Mouse (Mus musculus) liver, embryonic 14 days (tissue): ENCODE results near the gene Lgals2. TPM values are rescaled to one million over a fixed set of nuclear protein-coding genes. Genes with fewer than 3 reads are reported as not detected.

Source experiments
- polyA plus RNA-seq: library from polyadenylated mRNA; depleted of rRNA; stranded (reverse); fragments of >200 nt; gene quantifications from 2 replicates; pipeline ENCODE4 v1.2.3, GENCODE M21; 2012; rRNA removed

The Lgals2 gene
- 8.4 TPM in 2 replicates for polyA plus RNA-seq

DNA sequence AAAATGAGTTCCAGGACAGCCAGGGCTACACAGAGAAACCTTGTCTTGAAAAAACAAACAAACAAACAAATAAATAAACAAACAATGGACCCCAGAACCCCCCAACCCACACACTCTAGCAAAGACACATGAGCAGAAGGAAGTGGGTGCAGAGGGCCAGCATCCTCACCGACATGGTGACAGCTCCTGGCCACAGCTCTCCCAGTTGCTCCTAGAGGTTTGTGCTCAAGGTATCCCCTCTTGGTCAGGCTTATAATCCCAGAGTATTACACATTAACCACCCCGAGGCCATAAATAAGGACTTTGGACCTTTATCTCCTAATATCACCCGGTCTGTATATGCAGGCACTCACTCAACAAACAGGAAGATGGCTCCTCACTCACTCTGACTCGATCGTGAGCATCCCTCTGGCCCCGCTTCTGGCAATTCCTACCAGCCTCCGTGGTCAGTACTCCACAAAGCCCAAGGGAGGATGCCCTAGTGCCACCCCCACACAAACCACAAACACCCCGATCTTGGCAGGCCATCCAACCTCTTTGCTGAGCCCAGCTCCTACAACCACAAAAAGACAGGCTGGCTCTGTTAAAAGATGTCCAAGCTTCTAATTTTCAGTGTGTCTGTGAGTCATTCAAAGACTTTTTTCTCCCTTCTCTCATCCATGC lies at the start of gene Lgals2:
TSS of gene Lgals2 (minus strand) at position 227 of the 663 bp plus-strand sequence.

DNA sequence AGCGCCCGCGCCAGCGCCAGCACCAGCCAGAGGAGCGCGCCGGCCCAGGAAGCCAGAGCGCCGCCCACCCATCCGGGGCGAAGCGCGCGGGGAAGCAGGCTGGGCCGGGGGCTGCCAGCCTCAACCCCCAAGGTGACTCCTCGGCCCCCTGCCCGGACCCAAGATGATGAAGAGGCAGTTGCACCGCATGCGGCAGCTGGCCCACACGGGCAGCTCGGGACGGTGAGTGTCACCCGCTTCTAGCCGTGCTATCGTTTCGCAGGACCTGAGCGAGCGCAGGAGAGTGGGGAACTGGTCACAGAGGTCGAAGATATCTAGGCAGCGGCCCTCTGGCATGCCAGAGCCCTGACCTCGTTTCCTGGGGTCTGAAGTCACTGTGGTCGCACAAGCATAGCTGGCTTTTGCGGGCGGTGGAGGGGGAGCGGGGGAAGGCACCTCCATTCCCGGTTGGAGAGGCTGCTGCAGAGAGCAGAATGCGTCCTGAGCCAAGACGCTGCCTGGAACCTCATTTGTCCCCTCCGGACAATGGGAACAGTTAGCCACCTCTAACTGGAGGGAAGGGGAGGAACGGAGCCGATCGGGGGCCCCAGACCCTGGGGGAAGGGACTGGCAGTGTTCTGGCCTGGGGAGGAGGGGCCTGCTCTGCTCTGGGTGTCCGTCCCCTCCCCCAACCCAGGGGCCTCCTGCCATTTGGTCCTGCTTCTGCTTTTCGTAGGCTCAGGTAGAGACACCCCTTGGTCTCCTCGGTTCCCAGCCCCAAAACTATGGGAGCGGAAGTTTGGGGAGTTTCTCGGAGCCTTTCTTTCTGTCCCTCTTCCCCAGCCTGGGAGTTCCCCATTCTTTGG lies 44.6 kb upstream of the Lgals2 start, which contains the start of gene Sh3bp1:
TSS of gene Sh3bp1 (plus strand) at position 29 of the 845 bp plus-strand sequence.

DNA sequence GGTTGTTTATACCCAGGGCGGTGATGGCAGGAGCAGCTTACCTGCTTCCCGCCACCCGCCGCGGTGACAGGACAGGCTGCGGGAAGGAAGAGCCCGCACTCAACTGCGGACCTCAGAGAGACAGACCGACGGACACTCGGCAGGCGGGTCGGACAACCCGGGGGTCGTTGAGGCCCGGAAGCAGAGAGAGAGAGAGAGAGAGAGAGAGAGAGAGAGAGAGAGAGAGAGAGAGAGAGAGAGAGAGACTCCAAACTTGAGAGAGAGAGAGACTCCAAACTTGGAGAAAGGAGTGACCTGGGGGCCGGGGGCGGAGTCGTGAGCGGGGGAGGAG lies 44.0 kb upstream of the Lgals2 start, which contains the start of gene Gm49510:
TSS of gene Gm49510 (plus strand) at position 259 of the 331 bp plus-strand sequence.

DNA sequence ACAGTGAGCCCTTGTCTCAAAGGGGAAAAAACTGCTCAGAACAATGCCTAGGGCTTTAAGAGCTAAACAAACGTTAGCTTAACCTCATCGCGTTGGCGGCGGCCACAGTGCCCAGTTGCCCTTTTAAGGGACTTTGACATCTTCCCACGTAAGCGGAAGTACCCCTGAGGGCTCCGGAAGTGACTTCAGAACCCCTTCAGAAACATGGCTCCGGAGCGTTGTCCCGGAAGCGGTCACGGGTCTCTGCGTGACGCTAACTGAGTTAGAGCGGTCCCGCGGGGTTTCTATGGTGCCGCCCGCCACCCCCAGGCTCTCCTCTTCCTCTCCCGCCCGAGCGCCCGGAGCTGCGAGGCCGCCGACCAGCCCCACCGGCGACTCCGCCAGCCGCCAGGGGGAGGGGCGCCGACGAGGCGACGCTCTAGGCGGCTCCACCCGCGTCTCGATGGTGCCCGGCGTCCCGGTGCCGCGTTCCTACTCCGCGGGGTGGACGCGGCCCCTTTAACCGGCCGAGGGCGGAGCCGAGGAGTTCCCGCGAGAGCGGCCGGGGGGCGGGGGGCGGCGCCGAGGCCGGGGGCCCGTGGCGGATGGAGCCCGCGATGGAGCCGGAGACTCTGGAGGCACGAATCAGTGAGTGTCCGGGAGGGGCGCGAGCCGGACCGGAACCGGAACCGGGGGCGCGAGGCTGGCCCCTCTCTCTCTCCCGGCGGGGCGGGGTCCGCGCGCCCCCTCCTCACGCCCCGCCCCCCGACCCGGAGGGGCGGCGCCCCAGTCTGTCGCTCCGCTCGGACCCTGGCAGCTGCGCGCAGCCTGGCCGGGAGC lies 21.9 kb upstream of the Lgals2 start, which contains the start of gene Gga1:
TSS of gene Gga1 (plus strand) at position 200 of the 819 bp plus-strand sequence.

DNA sequence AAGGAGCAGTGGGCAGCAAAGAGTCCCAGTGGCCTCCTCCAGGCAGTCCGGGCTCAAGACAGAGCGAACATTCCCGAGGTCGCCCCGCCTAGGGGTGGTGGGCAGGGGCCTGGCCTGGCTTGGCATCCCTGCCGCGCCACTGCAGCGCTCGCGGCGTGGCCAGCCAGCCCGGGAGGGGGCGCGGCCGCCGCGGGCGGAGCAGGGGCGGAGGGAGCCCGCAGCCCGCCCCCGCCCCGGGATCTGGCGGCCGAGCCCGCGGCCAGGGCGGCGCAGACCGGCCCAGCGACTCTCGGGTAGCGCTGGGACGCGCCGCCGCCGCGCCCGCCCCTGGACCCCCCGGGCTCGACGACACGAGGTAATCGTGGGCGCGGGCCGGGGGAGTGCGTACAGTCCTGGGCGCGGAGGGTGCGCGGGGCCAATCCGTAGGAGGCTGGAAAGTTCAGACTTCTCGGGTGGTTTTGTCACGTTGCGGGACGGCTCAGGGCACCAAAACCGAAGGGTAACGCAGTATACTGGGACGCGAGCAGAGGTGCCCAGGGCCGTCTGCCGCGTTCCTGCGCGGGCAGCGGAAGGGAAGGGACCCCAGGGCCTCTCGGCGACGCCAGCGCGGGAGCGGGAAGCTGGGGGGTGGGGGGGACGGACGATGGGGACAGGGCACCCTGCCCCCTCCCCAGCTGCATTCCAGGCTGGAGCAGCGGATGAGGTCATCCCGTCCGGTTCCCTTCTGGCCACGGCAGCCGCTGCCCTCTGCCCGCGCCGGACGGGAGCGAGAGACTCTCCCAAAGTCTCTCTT lies 12.8 kb downstream of the Lgals2 start, which contains the start of gene Cdc42ep1:
TSS of gene Cdc42ep1 (plus strand) at position 254 of the 793 bp plus-strand sequence.

DNA sequence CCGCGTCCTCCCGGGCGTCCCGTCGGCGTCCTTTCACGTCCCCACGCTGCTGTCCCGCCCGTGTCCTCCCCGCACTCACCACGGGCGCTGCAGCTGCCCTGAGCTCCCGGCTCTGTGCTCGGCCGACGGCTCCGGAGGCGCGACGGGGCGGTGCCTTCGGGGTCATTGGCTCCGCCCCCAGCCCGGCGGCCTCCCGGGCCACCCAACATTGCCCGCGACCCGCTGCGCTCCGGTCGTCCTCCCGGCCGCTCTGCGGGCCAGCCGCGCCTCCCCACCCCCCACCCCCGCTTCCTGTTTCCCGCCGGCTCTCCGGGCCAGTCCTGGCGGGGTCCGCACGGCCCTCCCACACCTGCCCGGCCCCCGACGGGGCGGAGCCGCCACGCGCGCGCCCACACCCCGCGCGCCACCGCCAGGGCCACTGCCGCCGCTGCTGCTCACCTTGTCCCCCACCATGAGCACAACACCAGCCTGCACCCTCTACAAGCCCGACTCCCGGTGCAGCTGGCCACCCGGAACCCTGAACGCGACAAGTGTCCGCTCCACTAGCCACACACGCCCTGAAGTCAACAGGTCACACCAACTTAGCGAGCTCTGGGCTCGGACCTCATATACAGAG lies 52.4 kb downstream of the Lgals2 start, which contains the start of gene Card10:
TSS of gene Card10 (minus strand) at position 267 of the 616 bp plus-strand sequence.

Other genes starting within 250 kb of the Lgals2 start
- gene Elfn2, start 136.8 kb downstream of the Lgals2 start, polyA plus RNA-seq, result not detected in 2 replicates
- 2.8 and 3.6 TPM in 2 replicates for gene Mfng, start 82.1 kb downstream of the Lgals2 start, polyA plus RNA-seq
- 1.7 and 2.2 TPM in 2 replicates for gene Card10, start 52.5 kb downstream of the Lgals2 start, polyA plus RNA-seq
- gene Cdc42ep1, start 12.9 kb downstream of the Lgals2 start, polyA plus RNA-seq, result 6.2 and 7.9 TPM in 2 replicates
- gene Gga1, start 21.7 kb upstream of the Lgals2 start, polyA plus RNA-seq, result 15.0 and 16.5 TPM in 2 replicates
- gene Gm49510, start 44.1 kb upstream of the Lgals2 start, polyA plus RNA-seq, result 0.02 TPM in 1 of 2 replicates, not detected in the other
- gene Sh3bp1, start 44.2 kb upstream of the Lgals2 start, polyA plus RNA-seq, result 19.5 and 23.1 TPM in 2 replicates
- 7.9 and 9.4 TPM in 2 replicates for gene Pdxp, start 58.4 kb upstream of the Lgals2 start, polyA plus RNA-seq
- gene Lgals1, start 71.2 kb upstream of the Lgals2 start, polyA plus RNA-seq, result 463 and 475 TPM in 2 replicates
- 14.5 and 16.3 TPM in 2 replicates for gene Nol12, start 79.4 kb upstream of the Lgals2 start, polyA plus RNA-seq
- gene Triobp, start 92.2 kb upstream of the Lgals2 start, polyA plus RNA-seq, result 18.0 and 18.1 TPM in 2 replicates
- gene H1f0, start 172.9 kb upstream of the Lgals2 start, polyA plus RNA-seq, result 61.4 and 66.7 TPM in 2 replicates
- 0.19 and 0.29 TPM in 2 replicates for gene Galr3, start 186.4 kb upstream of the Lgals2 start, polyA plus RNA-seq
- 33.1 and 40.3 TPM in 2 replicates for gene Ankrd54, start 207.4 kb upstream of the Lgals2 start, polyA plus RNA-seq
- gene Eif3l, start 219.7 kb upstream of the Lgals2 start, polyA plus RNA-seq, result 93.1 and 113 TPM in 2 replicates